ENCODE assay signal across 9 mouse cellular contexts in genomic region chr8:123654763-123655162, GRCm38 (mm10). TPM values are rescaled to one million over a fixed set of nuclear protein-coding genes. Genes with fewer than 3 reads are reported as not detected.
DNase-seq lines count a peak whose midpoint lies in the region; ATAC-seq lines count a peak whose summit lies in the region.
"Had no signal": no experiment of that assay in that cellular context is flagged by ENCODE, and none has a peak within 500 bp of the region (broad histone marks: within the 10 kb centered on the region; RNA-seq: fewer than 3 reads in every experiment).

No protein-coding gene starts in this region.

- DNase-seq in heart, postnatal 14 days, result no peak
- DNase-seq in ovary, postnatal 14 days (ENCODE audit: low spot score), result no peak
- no peak for DNase-seq in urinary bladder, postnatal 4 days (ENCODE audit: low spot score in 2 of 2)

- no peaks in the 10 kb centered on the region for H3K27me3 ChIP-seq in heart, embryonic 16.5 days (ENCODE audit: control insufficient read depth, insufficient read depth, low read length)
- no peaks in the 10 kb centered on the region for H3K27me3 ChIP-seq in embryonic facial prominence, embryonic 15.5 days
- H3K27me3 ChIP-seq in limb, embryonic 12.5 days, result no peaks in the 10 kb centered on the region
- no peaks in the 10 kb centered on the region for H3K27me3 ChIP-seq in neural tube, embryonic 14.5 days (ENCODE audit: control insufficient read depth, insufficient read depth, low read length)

- H3K4me1 ChIP-seq in heart, embryonic 16.5 days (ENCODE audit: control insufficient read depth, insufficient read depth, low read length), result peaks cover 9% of the 10 kb centered on the region
- peaks cover 21% of the 10 kb centered on the region for H3K4me1 ChIP-seq in embryonic facial prominence, embryonic 15.5 days
- H3K4me1 ChIP-seq in limb, embryonic 12.5 days (replicated peaks), result peaks cover 19% of the 10 kb centered on the region
- H3K4me1 ChIP-seq in neural tube, embryonic 14.5 days (ENCODE audit: control insufficient read depth, insufficient read depth, low read length), result peaks cover 10% of the 10 kb centered on the region

- H3K27ac ChIP-seq in heart, embryonic 16.5 days (ENCODE audit: low read length), result peak overlapping the region; percentile 23
- peak overlapping the region; percentile 88 for H3K27ac ChIP-seq in embryonic facial prominence, embryonic 15.5 days (replicated peaks)
- 0 out of 2 replicates have a peak overlapping the region, but pooled peaks have one; percentile 45 for H3K27ac ChIP-seq in limb, embryonic 12.5 days
- no peak overlapping the region; the same call in 1 of the 2 replicates for H3K27ac ChIP-seq in neural tube, embryonic 14.5 days (ENCODE audit: low read depth, low read length)

- peak overlapping the region; percentile 85 for H3K9ac ChIP-seq in heart, embryonic 16.5 days (ENCODE audit: low read length)
- peak overlapping the region; percentile 7; the same call in 1 of the 2 replicates for H3K9ac ChIP-seq in embryonic facial prominence, embryonic 15.5 days
- H3K9ac ChIP-seq in limb, embryonic 12.5 days (replicated peaks), result peak overlapping the region; percentile 90; the same call in 1 of the 2 replicates
- H3K9ac ChIP-seq in neural tube, embryonic 14.5 days (replicated peaks; ENCODE audit: low read depth, low read length), result peak overlapping the region; percentile 94

- no peak for ATAC-seq in heart, embryonic 16.5 days (replicated peaks; ENCODE audit: extremely low read depth, insufficient read depth, low FRiP score)
- ATAC-seq in embryonic facial prominence, embryonic 15.5 days (ENCODE audit: insufficient number of reproducible peaks, low FRiP score, low TSS enrichment, low read depth), result no peak
- no peak for ATAC-seq in limb, embryonic 12.5 days (ENCODE audit: insufficient number of reproducible peaks, insufficient read depth, low FRiP score, low TSS enrichment, low read depth)
- ATAC-seq in neural tube, embryonic 14.5 days (ENCODE audit: low read depth), result no peak
- no peak for ATAC-seq in cerebellum, adult (ENCODE audit: insufficient number of reproducible peaks, low FRiP score, low TSS enrichment)

- peak overlapping the region; percentile 84 for H3K4me2 ChIP-seq in heart, embryonic 16.5 days (ENCODE audit: low read depth, low read length)
- H3K4me2 ChIP-seq in embryonic facial prominence, embryonic 15.5 days (replicated peaks), result peak overlapping the region; percentile 66
- peak overlapping the region; percentile 63 for H3K4me2 ChIP-seq in limb, embryonic 12.5 days
- peak overlapping the region; percentile 46 for H3K4me2 ChIP-seq in neural tube, embryonic 14.5 days (ENCODE audit: low read depth, low read length)

- peaks cover 11% of the 10 kb centered on the region for H3K36me3 ChIP-seq in heart, embryonic 16.5 days (ENCODE audit: control insufficient read depth, insufficient read depth)
- H3K36me3 ChIP-seq in embryonic facial prominence, embryonic 15.5 days, result peaks cover 21% of the 10 kb centered on the region
- H3K36me3 ChIP-seq in limb, embryonic 12.5 days, result peaks cover 34% of the 10 kb centered on the region
- 0 out of 2 replicates have a peak, but pooled peaks cover 5% of the 10 kb centered on the region for H3K36me3 ChIP-seq in neural tube, embryonic 14.5 days (ENCODE audit: control insufficient read depth, insufficient read depth, low read length)
- H3K36me3 ChIP-seq: G1E had no signal

- intact Hi-C loops in heart, postnatal 14 days (cut with DNase I), result loop anchor here (5.0 kb wide), 1 partner anchor 48 kb away; no protein-coding TSS in a partner anchor

- H3K9me3 ChIP-seq in heart, embryonic 16.5 days (replicated peaks; ENCODE audit: control insufficient read depth, low read length), result no peaks in the 10 kb centered on the region
- no peaks in the 10 kb centered on the region for H3K9me3 ChIP-seq in embryonic facial prominence, embryonic 15.5 days (replicated peaks)
- H3K9me3 ChIP-seq in limb, embryonic 12.5 days, result no peaks in the 10 kb centered on the region
- no peaks in the 10 kb centered on the region for H3K9me3 ChIP-seq in neural tube, embryonic 14.5 days (ENCODE audit: control insufficient read depth, low read length)

- WGBS in heart, embryonic 16.5 days, result 40% methylated on average over 5 of the region's 5 CpGs
- 21% methylated on average over 5 of the region's 5 CpGs for WGBS in embryonic facial prominence, embryonic 15.5 days
- WGBS in limb, embryonic 12.5 days, result 6% methylated on average over 5 of the region's 5 CpGs
- 18% methylated on average over 5 of the region's 5 CpGs for WGBS in neural tube, embryonic 14.5 days

- H3K4me3 ChIP-seq in heart, embryonic 16.5 days (ENCODE audit: low read length), result peak overlapping the region; percentile 76
- H3K4me3 ChIP-seq in embryonic facial prominence, embryonic 15.5 days (replicated peaks), result peak overlapping the region; percentile 81
- peak overlapping the region; percentile 74 for H3K4me3 ChIP-seq in limb, embryonic 12.5 days (replicated peaks)
- peak overlapping the region; percentile 77 for H3K4me3 ChIP-seq in neural tube, embryonic 14.5 days (ENCODE audit: low read depth, low read length)

RNA-seq across cellular contexts. Expression of gene Rhou, which starts 1.0 kb away (rescaled TPM):
- 4.2 and 5.3 TPM in 2 replicates for polyA plus RNA-seq in heart, embryonic 16.5 days (2015; fragmentation: Nextera tagmentation; extraction: Ambion mirVana)
- 1 to 10 TPM; 7.5 to 9.9 TPM for total RNA-seq in heart, postnatal 14 days (2021)
- 9.0 and 10.3 TPM in 2 replicates for polyA plus RNA-seq in embryonic facial prominence, embryonic 15.5 days (2015; fragmentation: Nextera tagmentation; extraction: Ambion mirVana)
- polyA plus RNA-seq in limb, embryonic 12.5 days (2016; fragmentation: Nextera tagmentation; extraction: Ambion mirVana), result 7.3 and 8.9 TPM in 2 replicates
- 13.9 and 18.9 TPM in 2 replicates for polyA plus RNA-seq in neural tube, embryonic 14.5 days (2014; fragmentation: Nextera tagmentation; extraction: Ambion mirVana)
- polyA plus RNA-seq: G1E had no signal

Comparison
In these comparisons a context has a peak if more than half of its experiments do, and no peak if none do; other contexts are left out.
1. H3K9ac ChIP-seq: peak in every context shown above with its lines; median percentile 94 in neural tube, embryonic 14.5 days; 90 in limb, embryonic 12.5 days; 85 in heart, embryonic 16.5 days; 7 in embryonic facial prominence, embryonic 15.5 days.